Mouse (Mus musculus) neural tube, embryonic 15.5 days (tissue): ENCODE data around the gene Serpina10. TPM values are rescaled to one million over a fixed set of nuclear protein-coding genes. Genes with fewer than 3 reads are reported as not detected.
"Not testable (repeated sequence)": the region's sequence is repeated elsewhere in the genome, so short reads cannot be mapped to it uniquely, and the experiment has no call there.

Experiments
- ATAC-seq: fragments of 200-750 bp; cut with Nextera tagmentation; 2 replicates; pipeline ENCODE4 v1.8.0; 2017; ENCODE audit warnings: mild to moderate bottlenecking, moderate TSS enrichment, moderate library complexity; ENCODE audit not compliant: low FRiP score
- H3K27ac ChIP-seq: fragments of 300-500 bp; sonication (generic); replicated peaks from 2 replicates; pipeline ENCODE4 v1.5.1; 2015; ENCODE audit warnings: mild to moderate bottlenecking, inconsistent platforms
- H3K27me3 ChIP-seq: fragments of 300-500 bp; sonication (generic); replicated peaks from 2 replicates; pipeline ENCODE4 v1.6.1; 2015; ENCODE audit warnings: inconsistent platforms
- H3K36me3 ChIP-seq: fragments of 300-500 bp; sonication (generic); 2 replicates; pipeline ENCODE4 v1.6.1; 2015; ENCODE audit warnings: inconsistent platforms
- H3K4me1 ChIP-seq: fragments of 300-500 bp; sonication (generic); 2 replicates; pipeline ENCODE4 v1.6.1; 2015; ENCODE audit warnings: inconsistent platforms
- H3K4me2 ChIP-seq: fragments of 300-500 bp; sonication (generic); 2 replicates; pipeline ENCODE4 v1.6.1; 2015; ENCODE audit warnings: inconsistent platforms, mild to moderate bottlenecking, moderate library complexity
- H3K4me3 ChIP-seq: fragments of 300-500 bp; sonication (generic); replicated peaks from 2 replicates; pipeline ENCODE4 v1.5.1; 2015; ENCODE audit warnings: mild to moderate bottlenecking, inconsistent platforms
- H3K9ac ChIP-seq: fragments of 300-500 bp; sonication (generic); replicated peaks from 2 replicates; pipeline ENCODE4 v1.6.1; 2015; ENCODE audit warnings: mild to moderate bottlenecking, inconsistent platforms
- H3K9me3 ChIP-seq: fragments of 300-500 bp; sonication (generic); replicated peaks from 2 replicates; pipeline ENCODE4 v1.6.1; 2016; ENCODE audit warnings: inconsistent platforms
- WGBS: fragments of 180-500 bp; shearing (Covaris S2); methylation state at CpG from one replicate; pipeline ENCODE4 v1.1.7; 2015; ENCODE audit warnings: mixed read lengths; 5-methylcytosine and 5-hydroxymethylcytosine counted together
- polyA plus RNA-seq: library from polyadenylated mRNA; unstranded; fragments of >200 nt; fragmentation: Nextera tagmentation; extraction: Ambion mirVana; gene quantifications from 2 replicates; pipeline ENCODE4 v1.2.1, GENCODE M21; 2015

Serpina10 gene
- polyA plus RNA-seq, result 0.04 and 0.24 TPM in 2 replicates

GRCm38 (mm10) chr12:103631203-103631612 lies at the start of gene Serpina10:
Gene Serpina10 (minus strand): TSS chr12:103631444.
- no peak for ATAC-seq
- H3K27ac ChIP-seq, result no peak within 1 kb of the TSS
- no peaks in the 10 kb centered on the region for H3K27me3 ChIP-seq
- no peak within 1 kb of the TSS for H3K4me3 ChIP-seq
- 80% methylated on average over 3 of the region's 3 CpGs for WGBS
- no peaks in the 10 kb centered on the region for H3K4me1 ChIP-seq
- H3K4me2 ChIP-seq, result no peak within 1 kb of the TSS
- no peak within 1 kb of the TSS for H3K9ac ChIP-seq
- no peaks in the 10 kb centered on the region for H3K36me3 ChIP-seq
- H3K9me3 ChIP-seq, result no peaks in the 10 kb centered on the region

DNA sequence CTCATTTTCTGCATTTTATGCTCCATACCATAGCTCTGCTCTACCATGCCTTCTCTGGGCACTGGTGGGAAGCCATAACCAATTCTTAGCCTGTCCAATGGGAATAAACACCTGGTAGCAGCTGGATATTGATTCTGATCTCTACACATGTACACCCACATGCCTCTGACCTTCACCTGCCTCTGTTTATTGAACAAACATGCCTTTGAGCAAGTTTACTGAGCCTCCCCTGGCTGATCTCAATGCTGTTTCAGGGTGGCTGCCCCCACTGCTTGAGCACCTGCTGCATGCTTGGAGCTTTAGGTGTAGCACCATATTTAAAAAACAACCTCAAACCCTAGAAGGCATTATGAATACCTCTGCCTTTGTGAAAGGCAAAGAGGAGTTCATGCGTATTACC lies 48.6 kb upstream of the Serpina10 start:
- not testable (repeated sequence) for H3K4me2 ChIP-seq

DNA sequence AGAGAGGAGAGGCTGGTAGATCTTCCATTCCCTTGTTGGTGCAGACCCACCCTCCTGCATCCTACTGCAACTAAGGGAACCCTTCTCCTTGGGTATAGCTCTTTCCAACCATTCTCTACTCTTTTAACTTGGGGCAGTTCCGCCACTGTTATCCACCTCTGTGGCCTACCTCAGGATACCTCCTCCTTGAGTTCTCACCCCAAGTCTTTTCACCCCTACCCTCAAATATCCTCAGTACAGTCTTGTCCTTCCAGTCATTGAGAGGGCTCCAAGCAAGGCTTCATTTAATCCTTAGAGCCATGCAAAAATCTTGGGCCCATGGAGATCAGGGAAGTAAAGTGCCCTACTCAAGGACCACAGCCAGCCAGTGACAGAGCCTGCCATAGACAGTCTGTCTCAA lies 44.8 kb upstream of the Serpina10 start, which contains the start of gene Serpina16:
Gene Serpina16 (minus strand): TSS at position 101 of the 400 bp plus-strand sequence.
- no peak for ATAC-seq
- Histone ChIP-seq H3K4me2 (no peak within 1 kb of the TSS), H3K9me3 (no peaks in the 10 kb centered on the region), H3K36me3 (no peaks in the 10 kb centered on the region), H3K27me3 (no peaks in the 10 kb centered on the region), H3K4me1 (no peaks in the 10 kb centered on the region), H3K27ac (no peak within 1 kb of the TSS), H3K4me3 (no peak within 1 kb of the TSS), H3K9ac (no peak within 1 kb of the TSS)
- WGBS, result 97% methylated on average over 1 of the region's 1 CpGs

More for the DNA sequence above, 48.6 kb upstream of the Serpina10 start:
- WGBS, result 97% methylated on average over 1 of the region's 1 CpGs
- not testable (repeated sequence) for H3K9ac ChIP-seq, H3K4me3 ChIP-seq, H3K27me3 ChIP-seq, H3K4me1 ChIP-seq, H3K9me3 ChIP-seq, ATAC-seq, H3K27ac ChIP-seq, H3K36me3 ChIP-seq

DNA sequence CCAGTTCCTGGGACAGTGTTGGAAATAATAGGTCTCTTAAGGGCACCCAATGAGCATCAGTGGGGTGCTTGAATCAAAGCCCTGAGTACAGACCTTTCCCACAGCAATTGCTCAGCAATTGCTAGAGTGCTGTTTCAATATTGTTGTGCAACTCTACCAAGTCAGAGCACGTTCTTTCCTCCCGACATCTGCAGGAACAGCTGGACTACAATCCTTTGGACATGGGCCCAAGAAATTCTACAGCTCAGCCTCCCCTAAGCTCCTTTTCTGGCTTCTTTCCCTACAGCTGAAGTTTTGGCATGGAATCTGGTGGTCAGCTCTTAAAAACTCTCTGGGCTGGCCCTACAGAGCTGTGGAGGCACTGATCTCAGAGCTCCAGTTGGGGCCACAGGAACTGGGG lies 41.9 kb upstream of the Serpina10 start:
- Histone ChIP-seq H3K4me1 (no peaks in the 10 kb centered on the region), H3K9ac (no peak overlapping the region), H3K27ac (no peak overlapping the region), H3K4me3 (no peak overlapping the region), H3K4me2 (no peak overlapping the region), H3K27me3 (no peaks in the 10 kb centered on the region), H3K36me3 (no peaks in the 10 kb centered on the region), H3K9me3 (no peaks in the 10 kb centered on the region)
- no peak for ATAC-seq
- WGBS, result 86% methylated on average over 2 of the region's 2 CpGs

GRCm38 (mm10) chr12:103671483-103671882 lies 40.2 kb upstream of the Serpina10 start:
- Histone ChIP-seq H3K9ac (no peak overlapping the region), H3K4me3 (no peak overlapping the region), H3K9me3 (no peaks in the 10 kb centered on the region), H3K36me3 (no peaks in the 10 kb centered on the region), H3K4me1 (no peaks in the 10 kb centered on the region), H3K4me2 (no peak overlapping the region), H3K27me3 (no peaks in the 10 kb centered on the region), H3K27ac (no peak overlapping the region)
- ATAC-seq, result no peak
- WGBS, result 82% methylated on average over 3 of the region's 3 CpGs

GRCm38 (mm10) chr12:103670964-103671363 lies 39.7 kb upstream of the Serpina10 start:
- ATAC-seq, result no peak
- H3K4me3 ChIP-seq, result no peak overlapping the region
- H3K9ac ChIP-seq, result no peak overlapping the region
- H3K9me3 ChIP-seq, result no peaks in the 10 kb centered on the region
- no peaks in the 10 kb centered on the region for H3K27me3 ChIP-seq
- H3K36me3 ChIP-seq, result no peaks in the 10 kb centered on the region
- 81% methylated on average over 2 of the region's 2 CpGs for WGBS
- H3K4me1 ChIP-seq, result no peaks in the 10 kb centered on the region
- no peak overlapping the region for H3K27ac ChIP-seq
- no peak overlapping the region for H3K4me2 ChIP-seq

- H3K4me1 ChIP-seq, result no peaks in the 10 kb centered on the region
- no peak overlapping the region for H3K4me2 ChIP-seq
- no peaks in the 10 kb centered on the region for H3K36me3 ChIP-seq
- no peak overlapping the region for H3K9ac ChIP-seq
- no peaks in the 10 kb centered on the region for H3K9me3 ChIP-seq
- WGBS, result 88% methylated on average over 5 of the region's 5 CpGs
- no peak overlapping the region for H3K27ac ChIP-seq
- no peak overlapping the region for H3K4me3 ChIP-seq
- no peaks in the 10 kb centered on the region for H3K27me3 ChIP-seq
- no peak for ATAC-seq
Measured at GRCm38 (mm10) chr12:103670344-103670743, 39.1 kb upstream of the Serpina10 start.

DNA sequence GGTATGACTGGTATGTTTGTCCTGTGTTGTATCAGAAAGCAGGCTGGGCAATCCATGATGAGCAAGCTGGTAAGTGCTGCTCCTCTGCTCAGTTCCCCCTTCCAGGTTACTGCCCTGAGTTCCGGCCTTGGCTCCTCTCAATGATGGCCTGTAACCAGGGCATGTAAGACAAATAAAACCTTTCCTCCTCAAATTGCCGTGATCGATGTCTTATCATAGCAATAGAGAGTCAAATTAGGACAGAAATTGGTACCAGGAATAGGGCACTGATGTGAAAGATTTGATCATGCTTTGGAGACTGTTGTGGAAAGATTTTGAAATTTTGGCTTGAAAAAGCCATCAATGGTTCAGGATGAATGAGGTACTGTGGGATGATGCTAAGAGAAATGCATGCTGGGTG lies 34.0 kb upstream of the Serpina10 start:
- H3K9ac ChIP-seq, result no peak overlapping the region
- no peak overlapping the region for H3K4me2 ChIP-seq
- no peaks in the 10 kb centered on the region for H3K9me3 ChIP-seq
- H3K27me3 ChIP-seq, result no peaks in the 10 kb centered on the region
- no peak for ATAC-seq
- no peaks in the 10 kb centered on the region for H3K36me3 ChIP-seq
- 93% methylated on average over 3 of the region's 3 CpGs for WGBS
- H3K4me3 ChIP-seq, result no peak overlapping the region
- H3K27ac ChIP-seq, result no peak overlapping the region
- no peaks in the 10 kb centered on the region for H3K4me1 ChIP-seq

- not testable (repeated sequence) for ATAC-seq, H3K4me2 ChIP-seq, H3K4me3 ChIP-seq, H3K9me3 ChIP-seq, H3K27ac ChIP-seq, H3K27me3 ChIP-seq, H3K36me3 ChIP-seq, H3K9ac ChIP-seq, H3K4me1 ChIP-seq
Measured at GRCm38 (mm10) chr12:103662053-103662452, 30.8 kb upstream of the Serpina10 start.

DNA sequence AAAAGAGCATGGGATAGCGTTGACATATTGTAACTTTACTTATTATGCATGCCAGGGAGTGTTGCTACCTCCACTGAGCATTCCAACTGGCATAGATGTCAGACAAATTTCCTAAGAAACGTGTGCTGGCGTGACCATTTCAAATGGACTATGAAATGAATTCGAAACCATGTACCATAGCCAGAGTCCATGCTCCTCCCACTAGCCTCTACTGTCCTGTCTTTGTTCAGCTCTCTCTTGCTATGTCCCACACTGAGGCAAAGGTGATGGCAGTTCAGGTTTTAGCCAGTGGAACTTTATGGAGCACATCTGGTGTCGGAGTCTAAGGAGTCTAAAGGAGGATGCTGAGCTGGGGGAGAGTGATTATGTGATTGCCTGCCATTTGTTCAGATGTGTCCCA lies 28.8 kb upstream of the Serpina10 start:
- Histone ChIP-seq H3K27me3 (no peaks in the 10 kb centered on the region), H3K36me3 (no peaks in the 10 kb centered on the region), H3K4me2 (no peak overlapping the region), H3K9ac (no peak overlapping the region), H3K4me1 (no peaks in the 10 kb centered on the region), H3K4me3 (no peak overlapping the region), H3K9me3 (no peaks in the 10 kb centered on the region), H3K27ac (no peak overlapping the region)
- no peak for ATAC-seq
- 88% methylated on average over 5 of the region's 5 CpGs for WGBS

GRCm38 (mm10) chr12:103659171-103659570 lies 27.9 kb upstream of the Serpina10 start:
- H3K4me1 ChIP-seq, result no peaks in the 10 kb centered on the region
- no peak overlapping the region for H3K4me2 ChIP-seq
- ATAC-seq, result no peak
- no peaks in the 10 kb centered on the region for H3K36me3 ChIP-seq
- no peaks in the 10 kb centered on the region for H3K27me3 ChIP-seq
- no peak overlapping the region for H3K4me3 ChIP-seq
- no peaks in the 10 kb centered on the region for H3K9me3 ChIP-seq
- no peak overlapping the region for H3K9ac ChIP-seq
- WGBS, result 89% methylated on average over 2 of the region's 2 CpGs
- no peak overlapping the region for H3K27ac ChIP-seq

- no peak for ATAC-seq
- no peaks in the 10 kb centered on the region for H3K36me3 ChIP-seq
- 85% methylated on average over 10 of the region's 10 CpGs for WGBS
- no peak overlapping the region for H3K27ac ChIP-seq
- H3K27me3 ChIP-seq, result no peaks in the 10 kb centered on the region
- H3K4me2 ChIP-seq, result no peak overlapping the region
- H3K9me3 ChIP-seq, result no peaks in the 10 kb centered on the region
- no peak overlapping the region for H3K9ac ChIP-seq
- no peaks in the 10 kb centered on the region for H3K4me1 ChIP-seq
- H3K4me3 ChIP-seq, result no peak overlapping the region
Measured at GRCm38 (mm10) chr12:103657991-103658390, 26.7 kb upstream of the Serpina10 start.
